Mouse (Mus musculus) G1E-ER4 (cell line): ENCODE data around the gene Srgap3. TPM values are rescaled to one million over a fixed set of nuclear protein-coding genes. Genes with fewer than 3 reads are reported as not detected.

Source experiments
- GATA1 ChIP-seq: IDR thresholded peaks from one replicate; pipeline ENCODE4 v1.8.0; 2012; ENCODE audit warnings: low read length, inconsistent platforms
- polyA plus RNA-seq: library from polyadenylated mRNA; stranded (reverse); fragments of >175 nt; gene quantifications from 2 replicates; pipeline ENCODE4 v1.2.3, GENCODE M21; 2012

Gene Srgap3
- polyA plus RNA-seq, 1 experiment = not detected

DNA sequence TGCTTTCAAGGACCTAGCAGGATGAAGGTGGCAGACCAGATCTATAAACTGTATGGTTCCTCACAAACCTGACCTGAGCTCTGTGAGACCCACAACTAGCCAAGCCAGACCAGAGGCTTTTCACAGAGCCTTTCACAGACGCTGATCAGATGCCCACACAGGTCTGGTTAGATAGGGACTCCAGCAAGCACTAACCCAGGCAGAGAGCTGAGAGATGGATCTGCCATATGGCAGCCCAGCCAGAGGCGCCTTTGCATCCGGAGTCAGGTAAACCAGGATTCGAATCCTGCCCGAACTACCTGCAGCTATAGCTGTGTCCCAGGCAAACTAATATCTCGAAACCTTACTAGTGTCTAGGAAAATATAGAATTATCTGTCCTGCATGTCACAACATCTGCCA lies 121.4 kb downstream of the Srgap3 start:
- no peak for TF ChIP-seq GATA1

DNA sequence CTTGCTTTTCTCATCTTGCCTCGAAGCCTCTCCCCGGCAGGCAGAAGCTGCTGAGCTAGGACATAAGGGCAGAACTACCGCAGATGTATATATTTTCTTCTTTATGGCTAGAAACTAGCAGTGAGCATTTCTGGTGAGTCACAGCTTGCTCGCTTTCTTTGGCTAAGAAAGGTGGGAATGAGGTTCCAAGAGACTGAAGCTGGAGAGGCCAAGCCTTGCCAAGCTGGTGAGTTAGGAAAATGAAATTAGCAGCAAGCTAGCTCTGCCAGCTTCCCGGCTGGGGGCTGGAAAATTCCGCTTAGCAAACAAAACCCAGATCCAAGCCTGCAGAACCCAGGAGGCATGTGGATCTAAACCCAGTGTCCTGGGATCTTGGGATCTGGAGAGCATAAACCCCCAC lies 124.0 kb downstream of the Srgap3 start:
- no peak for TF ChIP-seq GATA1

DNA sequence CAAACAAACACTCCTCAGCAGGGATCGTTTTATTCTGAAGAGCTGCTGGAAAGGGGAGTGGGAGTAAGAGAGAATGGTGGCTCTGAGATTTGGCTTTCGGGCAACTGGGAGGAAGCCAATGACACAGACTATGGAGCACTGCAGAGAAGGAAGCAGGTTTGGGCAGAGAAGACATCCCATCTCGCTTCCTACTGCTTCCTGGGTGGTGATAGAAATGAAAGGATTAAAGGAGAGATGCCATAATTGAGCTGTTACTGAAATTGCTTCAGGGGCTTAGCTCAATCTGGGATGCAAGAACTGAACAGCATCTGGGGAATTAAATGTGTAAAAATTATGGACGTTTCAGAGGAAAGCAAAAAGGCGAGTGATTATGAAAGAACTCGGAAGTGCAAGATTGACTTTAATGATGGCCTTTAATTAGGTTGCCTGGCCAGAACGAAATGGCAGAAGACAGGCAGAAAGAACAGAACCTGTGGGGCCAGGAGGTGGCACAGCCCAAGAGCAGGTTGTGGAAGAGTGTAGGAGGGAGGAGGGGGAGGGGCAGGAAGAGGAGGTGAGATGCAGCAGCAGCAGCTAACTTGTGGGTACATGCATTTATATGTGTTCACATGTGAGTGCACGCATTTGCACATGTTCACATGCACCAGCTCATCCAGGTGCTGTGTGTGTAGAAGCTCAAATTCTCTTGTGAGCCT lies 126.6 kb downstream of the Srgap3 start:
- no peak for TF ChIP-seq GATA1

DNA sequence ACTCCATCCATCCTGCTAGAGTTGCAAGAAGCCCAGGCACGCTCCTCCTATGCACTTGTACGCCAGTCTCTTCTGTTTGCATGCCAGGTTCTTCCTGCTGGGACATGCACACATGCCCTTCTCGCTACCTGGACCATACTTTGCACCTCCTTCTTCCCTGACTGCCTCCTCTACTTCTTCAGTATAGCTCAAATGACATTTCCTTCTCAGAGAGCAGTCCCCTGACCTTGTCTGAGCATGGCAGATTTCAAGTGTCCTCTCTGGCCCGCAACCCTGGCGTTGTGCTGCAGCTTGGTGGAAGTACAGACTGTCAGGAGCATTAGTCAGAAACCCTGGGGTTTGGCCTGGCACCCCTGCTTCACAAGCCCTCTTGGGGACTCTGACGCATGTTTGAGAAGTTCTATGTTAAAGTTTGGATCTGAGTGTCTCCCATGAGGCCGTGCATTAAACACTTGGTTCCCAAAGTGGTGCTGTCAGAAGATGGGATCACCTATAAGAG lies 128.6 kb downstream of the Srgap3 start:
- TF ChIP-seq GATA1 = no peak

DNA sequence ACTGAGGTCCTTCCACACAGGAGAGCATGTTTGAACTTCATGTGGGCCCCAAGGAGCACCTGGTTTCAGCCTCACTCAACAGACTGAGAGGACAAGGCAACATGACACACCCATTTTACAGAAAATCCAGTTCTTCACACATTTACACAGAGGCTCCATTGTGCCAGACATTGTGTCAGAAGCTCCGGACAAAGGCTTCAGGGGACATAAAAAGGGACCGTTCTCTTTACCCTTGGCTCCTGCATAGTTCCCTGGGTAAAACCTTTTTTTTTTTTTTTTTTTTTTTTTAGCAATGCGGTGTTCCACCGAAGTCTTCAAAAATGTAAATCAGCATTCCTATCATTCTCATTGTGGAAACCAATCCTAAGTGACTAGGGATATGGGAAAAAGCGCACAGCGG lies 131.5 kb downstream of the Srgap3 start:
- TF ChIP-seq GATA1 = no peak

- no peak for TF ChIP-seq GATA1
These were observed 132.5 kb downstream of the Srgap3 start for GRCm38 (mm10) chr6:112814525-112815086.

- TF ChIP-seq GATA1 = no peak
These were observed 134.2 kb downstream of the Srgap3 start for GRCm38 (mm10) chr6:112812884-112813283.

DNA sequence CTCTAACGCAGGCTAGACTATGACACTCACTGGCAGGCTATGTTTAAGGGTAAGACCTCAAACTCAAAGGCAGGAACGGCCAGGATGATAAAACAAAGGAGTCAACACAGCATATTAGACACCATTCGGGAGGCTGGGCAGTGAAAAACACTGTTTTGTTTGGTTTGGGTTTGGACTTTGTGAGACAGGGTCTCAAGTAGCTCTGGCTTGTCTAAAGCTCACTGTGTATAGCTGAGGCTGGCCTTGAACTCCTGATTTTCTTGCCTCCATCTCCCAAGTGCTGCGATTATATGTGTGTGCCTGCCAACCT lies 136.6 kb downstream of the Srgap3 start:
- TF ChIP-seq GATA1 = no peak

- TF ChIP-seq GATA1 = no peak
These were observed 137.2 kb downstream of the Srgap3 start for GRCm38 (mm10) chr6:112809658-112810520.

DNA sequence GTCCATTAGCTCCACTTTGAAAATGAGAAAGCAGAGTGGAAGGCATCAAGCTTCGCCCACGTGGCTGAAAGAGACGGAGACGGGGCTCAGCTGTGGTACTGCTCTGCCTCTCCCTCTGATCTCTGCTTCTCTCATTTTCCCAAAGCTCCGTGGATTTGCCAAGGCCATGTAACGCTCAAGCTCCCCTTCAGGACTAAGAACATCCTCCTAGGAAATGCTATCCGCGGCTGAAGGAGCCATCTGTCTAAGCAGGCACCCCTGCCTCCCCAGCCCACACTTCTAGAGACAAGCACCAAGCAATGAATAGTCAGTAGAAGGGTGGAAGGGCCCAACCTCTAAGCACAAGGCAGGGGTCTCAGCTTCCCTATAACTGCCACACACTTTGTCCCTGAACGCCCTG lies 138.3 kb downstream of the Srgap3 start:
- no peak for TF ChIP-seq GATA1

DNA sequence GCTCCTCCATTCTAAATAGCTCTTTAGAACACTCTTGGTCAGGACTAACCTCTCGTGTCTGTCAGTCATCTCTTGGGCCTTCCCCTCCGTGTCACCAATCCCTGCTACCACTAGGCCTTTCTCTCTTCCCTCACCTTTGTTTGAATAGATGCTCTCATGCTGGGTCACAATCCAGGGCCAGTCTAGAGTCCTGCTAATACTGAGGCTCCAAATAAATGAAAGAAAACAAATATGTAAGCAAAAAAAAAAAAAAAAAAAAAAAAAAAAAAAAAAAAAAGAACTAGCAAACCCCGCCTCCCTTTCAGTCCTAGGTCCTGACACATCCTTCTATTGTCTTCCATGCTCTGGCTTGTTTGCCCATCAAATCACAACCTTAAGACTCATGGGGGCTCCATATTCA lies 145.1 kb downstream of the Srgap3 start:
- TF ChIP-seq GATA1 = no peak

- no peak for TF ChIP-seq GATA1
These were observed 148.7 kb downstream of the Srgap3 start for GRCm38 (mm10) chr6:112798378-112798777.

- no peak for TF ChIP-seq GATA1
These were observed 150.5 kb downstream of the Srgap3 start for GRCm38 (mm10) chr6:112796607-112797006.

GRCm38 (mm10) chr6:112793887-112794286 lies 153.2 kb downstream of the Srgap3 start:
- TF ChIP-seq GATA1 = no peak

GRCm38 (mm10) chr6:112789901-112790300 lies 157.2 kb downstream of the Srgap3 start:
- TF ChIP-seq GATA1 = no peak

GRCm38 (mm10) chr6:112788617-112789016 lies 158.4 kb downstream of the Srgap3 start:
- TF ChIP-seq GATA1 = no peak

DNA sequence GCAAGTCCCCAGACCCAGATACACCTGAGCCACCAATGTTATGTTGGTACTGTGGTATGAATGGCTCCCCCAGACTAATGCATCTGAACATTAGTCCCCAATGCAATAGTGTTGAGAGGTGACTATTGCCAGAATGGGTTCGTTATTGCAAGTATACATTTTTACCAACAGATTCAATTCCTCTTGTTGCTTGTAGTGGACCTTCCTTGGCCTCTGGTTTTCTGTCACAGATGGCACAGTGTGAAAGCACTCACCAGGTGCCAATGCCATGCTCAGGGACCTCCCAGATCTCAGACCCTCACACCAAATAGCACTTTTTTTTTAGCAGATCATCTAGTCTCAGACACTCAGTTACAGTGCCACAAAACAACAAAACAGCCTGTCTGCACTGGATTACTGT lies 158.9 kb downstream of the Srgap3 start:
- TF ChIP-seq GATA1 = no peak
